Mouse (Mus musculus): ENCODE measurements at regions not wholly inside any gene's neighbourhood (a gene's known extent, or its start where the extent isn't known, plus 50 kb on each side); places are given as distances from the start of the nearest gene placed in this dataset.

GRCm38 (mm10) chr8:15344151-15344550, 298.3 kb upstream of the BB014433 start:
- no peaks in the 10 kb centered on the region for H3K4me1 ChIP-seq (ENCODE audit: control insufficient read depth, insufficient read depth, low read length)
- H3K4me3 ChIP-seq (ENCODE audit: low read depth, low read length), result no peak overlapping the region
- ATAC-seq (ENCODE audit: insufficient number of reproducible peaks, insufficient read depth, low FRiP score, low read depth), result no peak
- no peaks in the 10 kb centered on the region for H3K9me3 ChIP-seq (ENCODE audit: control insufficient read depth, low read depth, low read length)
- no peak overlapping the region for H3K4me2 ChIP-seq (replicated peaks; ENCODE audit: low read depth, low read length)
- H3K27me3 ChIP-seq (ENCODE audit: control insufficient read depth, insufficient read depth, low read length), result no peaks in the 10 kb centered on the region
- no peak overlapping the region for H3K27ac ChIP-seq (ENCODE audit: low read length)
- WGBS, result 80% methylated on average over 5 of the region's 5 CpGs
- H3K9ac ChIP-seq (replicated peaks; ENCODE audit: low read depth, low read length), result no peak overlapping the region
- H3K36me3 ChIP-seq (ENCODE audit: control insufficient read depth, insufficient read depth, low read length), result no peaks in the 10 kb centered on the region

GRCm38 (mm10) chr8:15343616-15344015, 297.7 kb upstream of the BB014433 start:
- Histone ChIP-seq H3K27ac (ENCODE audit: low read length) (no peak overlapping the region), H3K27me3 (ENCODE audit: control insufficient read depth, insufficient read depth, low read length) (no peaks in the 10 kb centered on the region), H3K4me3 (ENCODE audit: low read depth, low read length) (no peak overlapping the region), H3K36me3 (ENCODE audit: control insufficient read depth, insufficient read depth, low read length) (no peaks in the 10 kb centered on the region), H3K9ac (replicated peaks; ENCODE audit: low read depth, low read length) (no peak overlapping the region), H3K4me1 (ENCODE audit: control insufficient read depth, insufficient read depth, low read length) (no peaks in the 10 kb centered on the region), H3K9me3 (ENCODE audit: control insufficient read depth, low read depth, low read length) (no peaks in the 10 kb centered on the region), H3K4me2 (replicated peaks; ENCODE audit: low read depth, low read length) (no peak overlapping the region)
- ATAC-seq (ENCODE audit: insufficient number of reproducible peaks, insufficient read depth, low FRiP score, low read depth), result no peak
- 81% methylated on average over 1 of the region's 1 CpGs for WGBS

- no peak overlapping the region for H3K4me3 ChIP-seq (ENCODE audit: low read depth, low read length)
- no peak for ATAC-seq (ENCODE audit: insufficient number of reproducible peaks, insufficient read depth, low FRiP score, low read depth)
- no peak overlapping the region for H3K27ac ChIP-seq (ENCODE audit: low read length)
- H3K27me3 ChIP-seq (ENCODE audit: control insufficient read depth, insufficient read depth, low read length), result no peaks in the 10 kb centered on the region
- 82% methylated on average over 4 of the region's 4 CpGs for WGBS
- no peak overlapping the region for H3K9ac ChIP-seq (replicated peaks; ENCODE audit: low read depth, low read length)
- H3K4me2 ChIP-seq (replicated peaks; ENCODE audit: low read depth, low read length), result no peak overlapping the region
- no peaks in the 10 kb centered on the region for H3K9me3 ChIP-seq (ENCODE audit: control insufficient read depth, low read depth, low read length)
- H3K36me3 ChIP-seq (ENCODE audit: control insufficient read depth, insufficient read depth, low read length), result no peaks in the 10 kb centered on the region
- H3K4me1 ChIP-seq (ENCODE audit: control insufficient read depth, insufficient read depth, low read length), result no peaks in the 10 kb centered on the region
Observed at GRCm38 (mm10) chr8:15334532-15334931, 288.7 kb upstream of the BB014433 start.

- H3K36me3 ChIP-seq (ENCODE audit: control insufficient read depth, insufficient read depth, low read length), result no peaks in the 10 kb centered on the region
- H3K4me2 ChIP-seq (replicated peaks; ENCODE audit: low read depth, low read length), result no peak overlapping the region
- no peak overlapping the region for H3K4me3 ChIP-seq (ENCODE audit: low read depth, low read length)
- no peak overlapping the region for H3K9ac ChIP-seq (replicated peaks; ENCODE audit: low read depth, low read length)
- no peaks in the 10 kb centered on the region for H3K4me1 ChIP-seq (ENCODE audit: control insufficient read depth, insufficient read depth, low read length)
- no peak for ATAC-seq (ENCODE audit: insufficient number of reproducible peaks, insufficient read depth, low FRiP score, low read depth)
- H3K27me3 ChIP-seq (ENCODE audit: control insufficient read depth, insufficient read depth, low read length), result no peaks in the 10 kb centered on the region
- no peak overlapping the region for H3K27ac ChIP-seq (ENCODE audit: low read length)
- no peaks in the 10 kb centered on the region for H3K9me3 ChIP-seq (ENCODE audit: control insufficient read depth, low read depth, low read length)
- WGBS, result 37% methylated on average over 5 of the region's 5 CpGs
Observed at GRCm38 (mm10) chr8:15327312-15327711, 281.4 kb upstream of the BB014433 start.

- 77% methylated on average over 4 of the region's 4 CpGs for WGBS
- no peaks in the 10 kb centered on the region for H3K36me3 ChIP-seq (ENCODE audit: control insufficient read depth, insufficient read depth, low read length)
- H3K27ac ChIP-seq (ENCODE audit: low read length), result no peak overlapping the region
- no peak overlapping the region for H3K4me3 ChIP-seq (ENCODE audit: low read depth, low read length)
- H3K9me3 ChIP-seq (ENCODE audit: control insufficient read depth, low read depth, low read length), result no peaks in the 10 kb centered on the region
- no peaks in the 10 kb centered on the region for H3K4me1 ChIP-seq (ENCODE audit: control insufficient read depth, insufficient read depth, low read length)
- H3K4me2 ChIP-seq (replicated peaks; ENCODE audit: low read depth, low read length), result no peak overlapping the region
- no peaks in the 10 kb centered on the region for H3K27me3 ChIP-seq (ENCODE audit: control insufficient read depth, insufficient read depth, low read length)
- H3K9ac ChIP-seq (replicated peaks; ENCODE audit: low read depth, low read length), result no peak overlapping the region
- ATAC-seq (ENCODE audit: insufficient number of reproducible peaks, insufficient read depth, low FRiP score, low read depth), result no peak
Observed at GRCm38 (mm10) chr8:15323421-15323820, 277.5 kb upstream of the BB014433 start.

GRCm38 (mm10) chr8:15318082-15318816, 272.4 kb upstream of the BB014433 start:
- no peak for ATAC-seq (ENCODE audit: insufficient number of reproducible peaks, insufficient read depth, low FRiP score, low read depth)
- no peaks in the 10 kb centered on the region for H3K27me3 ChIP-seq (ENCODE audit: control insufficient read depth, insufficient read depth, low read length)

GRCm38 (mm10) chr8:15313481-15313880, 267.6 kb upstream of the BB014433 start:
- Histone ChIP-seq H3K9ac (replicated peaks; ENCODE audit: low read depth, low read length) (no peak overlapping the region), H3K4me2 (replicated peaks; ENCODE audit: low read depth, low read length) (no peak overlapping the region), H3K27ac (ENCODE audit: low read length) (no peak overlapping the region), H3K4me1 (ENCODE audit: control insufficient read depth, insufficient read depth, low read length) (no peaks in the 10 kb centered on the region), H3K9me3 (ENCODE audit: control insufficient read depth, low read depth, low read length) (no peaks in the 10 kb centered on the region), H3K36me3 (ENCODE audit: control insufficient read depth, insufficient read depth, low read length) (no peaks in the 10 kb centered on the region), H3K27me3 (ENCODE audit: control insufficient read depth, insufficient read depth, low read length) (no peaks in the 10 kb centered on the region), H3K4me3 (ENCODE audit: low read depth, low read length) (no peak overlapping the region)
- ATAC-seq (ENCODE audit: insufficient number of reproducible peaks, insufficient read depth, low FRiP score, low read depth), result no peak
- WGBS, result 67% methylated on average over 5 of the region's 5 CpGs

More at GRCm38 (mm10) chr8:15318082-15318816, 272.4 kb upstream of the BB014433 start:
- Histone ChIP-seq H3K27ac (ENCODE audit: low read length) (no peak overlapping the region), H3K9me3 (ENCODE audit: control insufficient read depth, low read depth, low read length) (no peaks in the 10 kb centered on the region), H3K4me2 (replicated peaks; ENCODE audit: low read depth, low read length) (no peak overlapping the region), H3K4me1 (ENCODE audit: control insufficient read depth, insufficient read depth, low read length) (no peaks in the 10 kb centered on the region), H3K36me3 (ENCODE audit: control insufficient read depth, insufficient read depth, low read length) (no peaks in the 10 kb centered on the region), H3K9ac (replicated peaks; ENCODE audit: low read depth, low read length) (no peak overlapping the region), H3K4me3 (ENCODE audit: low read depth, low read length) (no peak overlapping the region)
- 74% methylated on average over 16 of the region's 16 CpGs for WGBS

- no peak for ATAC-seq (ENCODE audit: insufficient number of reproducible peaks, insufficient read depth, low FRiP score, low read depth)
- H3K9ac ChIP-seq (replicated peaks; ENCODE audit: low read depth, low read length), result no peak overlapping the region
- WGBS, result 87% methylated on average over 4 of the region's 4 CpGs
- no peaks in the 10 kb centered on the region for H3K4me1 ChIP-seq (ENCODE audit: control insufficient read depth, insufficient read depth, low read length)
- no peaks in the 10 kb centered on the region for H3K9me3 ChIP-seq (ENCODE audit: control insufficient read depth, low read depth, low read length)
- no peak overlapping the region for H3K4me3 ChIP-seq (ENCODE audit: low read depth, low read length)
- H3K27me3 ChIP-seq (ENCODE audit: control insufficient read depth, insufficient read depth, low read length), result no peaks in the 10 kb centered on the region
- no peaks in the 10 kb centered on the region for H3K36me3 ChIP-seq (ENCODE audit: control insufficient read depth, insufficient read depth, low read length)
- no peak overlapping the region for H3K27ac ChIP-seq (ENCODE audit: low read length)
- no peak overlapping the region for H3K4me2 ChIP-seq (replicated peaks; ENCODE audit: low read depth, low read length)
Observed at GRCm38 (mm10) chr8:15311509-15311908, 265.6 kb upstream of the BB014433 start.

GRCm38 (mm10) chr8:15311045-15311444, 265.2 kb upstream of the BB014433 start:
- H3K4me1 ChIP-seq (ENCODE audit: control insufficient read depth, insufficient read depth, low read length), result no peaks in the 10 kb centered on the region
- no peak overlapping the region for H3K27ac ChIP-seq (ENCODE audit: low read length)
- ATAC-seq (ENCODE audit: insufficient number of reproducible peaks, insufficient read depth, low FRiP score, low read depth), result no peak
- 83% methylated on average over 7 of the region's 7 CpGs for WGBS
- H3K4me3 ChIP-seq (ENCODE audit: low read depth, low read length), result no peak overlapping the region
- H3K4me2 ChIP-seq (replicated peaks; ENCODE audit: low read depth, low read length), result no peak overlapping the region
- no peaks in the 10 kb centered on the region for H3K9me3 ChIP-seq (ENCODE audit: control insufficient read depth, low read depth, low read length)
- no peaks in the 10 kb centered on the region for H3K36me3 ChIP-seq (ENCODE audit: control insufficient read depth, insufficient read depth, low read length)
- H3K27me3 ChIP-seq (ENCODE audit: control insufficient read depth, insufficient read depth, low read length), result no peaks in the 10 kb centered on the region
- no peak overlapping the region for H3K9ac ChIP-seq (replicated peaks; ENCODE audit: low read depth, low read length)

Measured in stomach, embryonic 14.5 days (tissue).